Mouse (Mus musculus) heart, postnatal 0 days (tissue): ENCODE measurements around the gene Slc43a3. TPM values are rescaled to one million over a fixed set of nuclear protein-coding genes. Genes with fewer than 3 reads are reported as not detected.

Source experiments
- ATAC-seq: fragments of 200-750 bp; cut with Nextera tagmentation; 2 replicates; pipeline ENCODE4 v1.8.0; 2017; ENCODE audit warnings: low read depth, moderate number of reproducible peaks, moderate library complexity; ENCODE audit not compliant: insufficient read depth
- DNase-seq: peaks from one replicate; pipeline ENCODE4 v3.0.0-alpha.2; 2016; ENCODE audit warnings: low spot score
- H3K27ac ChIP-seq: fragments of 300-500 bp; sonication (generic); 2 replicates; pipeline ENCODE4 v1.5.1; 2014; ENCODE audit warnings: low read depth, mild to moderate bottlenecking
- H3K27me3 ChIP-seq: fragments of 300-500 bp; sonication (generic); 2 replicates; pipeline ENCODE4 v1.6.1; 2014; ENCODE audit warnings: low read length, mixed read lengths; ENCODE audit not compliant: control insufficient read depth, insufficient read depth
- H3K36me3 ChIP-seq: fragments of 300-500 bp; sonication (generic); replicated peaks from 2 replicates; pipeline ENCODE4 v1.6.1; 2014; ENCODE audit warnings: low read length, mixed read lengths; ENCODE audit not compliant: control insufficient read depth, insufficient read depth
- H3K4me1 ChIP-seq: fragments of 300-500 bp; sonication (generic); 2 replicates; pipeline ENCODE4 v1.6.1; 2014; ENCODE audit warnings: antibody characterized with exemption; ENCODE audit not compliant: control insufficient read depth, insufficient read depth
- H3K4me2 ChIP-seq: fragments of 300-500 bp; sonication (generic); 2 replicates; pipeline ENCODE4 v1.6.1; 2014; ENCODE audit warnings: low read depth, mild to moderate bottlenecking, low read length, moderate library complexity
- H3K4me3 ChIP-seq: fragments of 300-500 bp; sonication (generic); 2 replicates; pipeline ENCODE4 v1.5.1; 2014; ENCODE audit warnings: low read depth, low read length
- H3K9ac ChIP-seq: fragments of 300-500 bp; sonication (generic); replicated peaks from 2 replicates; pipeline ENCODE4 v1.6.1; 2014; ENCODE audit warnings: low read depth, low read length, mixed read lengths
- H3K9me3 ChIP-seq: fragments of 300-500 bp; sonication (generic); replicated peaks from 2 replicates; pipeline ENCODE4 v1.6.1; 2016; ENCODE audit warnings: low read length; ENCODE audit not compliant: control insufficient read depth
- CTCF ChIP-seq: IDR thresholded peaks from 2 replicates; pipeline ENCODE4 v1.5.1; 2016; ENCODE audit warnings: antibody characterized with exemption, control low read depth, low read depth
- EP300 ChIP-seq: IDR thresholded peaks from 2 replicates; pipeline ENCODE4 v1.6.1; 2016; ENCODE audit warnings: antibody characterized with exemption, low read depth
- WGBS: fragments of 180-500 bp; shearing (Covaris S2); extraction: QIAGEN DNeasy Blood & Tissue Kit; methylation state at CpG from one replicate; pipeline ENCODE4 v1.1.7; 2014; 5-methylcytosine and 5-hydroxymethylcytosine counted together
- polyA plus RNA-seq: library from polyadenylated mRNA; unstranded; fragments of >200 nt; fragmentation: Nextera tagmentation; extraction: Ambion mirVana; gene quantifications from 2 replicates; pipeline ENCODE4 v1.2.1, GENCODE M21; 2015
- total RNA-seq: library from RNA; depleted of rRNA; stranded (reverse); fragments of >200 nt; gene quantifications from 2 replicates; pipeline ENCODE4 v1.2.3, GENCODE M21; 2014; ENCODE audit warnings: low replicate concordance

The Slc43a3 gene
- total and polyA plus RNA-seq, 2 experiments from 2014 or later, result 43.5 to 101 TPM

GRCm38 (mm10) chr2:84939306-84939705 is 2.9 kb downstream of the Slc43a3 start:
- H3K27ac ChIP-seq, result no peak overlapping the region

GRCm38 (mm10) chr2:84939711-84940110 is 3.3 kb downstream of the Slc43a3 start:
- Histone ChIP-seq H3K4me2 (no peak overlapping the region; the same call in 1 of the 2 replicates), H3K9me3 (no peaks in the 10 kb centered on the region), H3K36me3 (peaks cover 26% of the 10 kb centered on the region), H3K27ac (no peak overlapping the region), H3K4me1 (0 out of 2 replicates have a peak, but pooled peaks cover 5% of the 10 kb centered on the region), H3K27me3 (no peaks in the 10 kb centered on the region), H3K4me3 (no peak overlapping the region), H3K9ac (no peak overlapping the region)
- TF ChIP-seq CTCF (no peak), EP300 (no peak)
- no peak for DNase-seq
- no peak for ATAC-seq
- 91% methylated on average over 6 of the region's 6 CpGs for WGBS

More at GRCm38 (mm10) chr2:84939306-84939705, 2.9 kb downstream of the Slc43a3 start:
- DNase-seq, result no peak
- Histone ChIP-seq H3K9me3 (no peaks in the 10 kb centered on the region), H3K36me3 (peaks cover 22% of the 10 kb centered on the region; the same call in 1 of the 2 replicates), H3K4me2 (peak overlapping the region; percentile 1; the same call in 1 of the 2 replicates), H3K4me3 (no peak overlapping the region), H3K27me3 (no peaks in the 10 kb centered on the region), H3K4me1 (0 out of 2 replicates have a peak, but pooled peaks cover 5% of the 10 kb centered on the region), H3K9ac (no peak overlapping the region)
- no peak for ATAC-seq
- WGBS, result 94% methylated on average over 3 of the region's 3 CpGs
- TF ChIP-seq CTCF (no peak), EP300 (no peak)

- 49% methylated on average over 2 of the region's 2 CpGs for WGBS
- peaks cover 34% of the 10 kb centered on the region for H3K36me3 ChIP-seq
Measured at GRCm38 (mm10) chr2:84941332-84941731, 5.0 kb downstream of the Slc43a3 start.

GRCm38 (mm10) chr2:84941795-84942194 is 5.4 kb downstream of the Slc43a3 start:
- Histone ChIP-seq H3K9ac (no peak overlapping the region), H3K4me3 (no peak overlapping the region), H3K27me3 (no peaks in the 10 kb centered on the region), H3K27ac (no peak overlapping the region), H3K36me3 (peaks cover 39% of the 10 kb centered on the region), H3K4me1 (0 out of 2 replicates have a peak, but pooled peaks cover 5% of the 10 kb centered on the region), H3K4me2 (no peak overlapping the region), H3K9me3 (no peaks in the 10 kb centered on the region)
- WGBS, result 84% methylated on average over 4 of the region's 4 CpGs
- no peak for DNase-seq
- TF ChIP-seq CTCF (no peak), EP300 (no peak)
- ATAC-seq, result no peak

More at GRCm38 (mm10) chr2:84941332-84941731, 5.0 kb downstream of the Slc43a3 start:
- TF ChIP-seq EP300 (no peak), CTCF (no peak)
- Histone ChIP-seq H3K9ac (no peak overlapping the region), H3K9me3 (no peaks in the 10 kb centered on the region), H3K4me1 (0 out of 2 replicates have a peak, but pooled peaks cover 5% of the 10 kb centered on the region), H3K27ac (no peak overlapping the region), H3K27me3 (no peaks in the 10 kb centered on the region), H3K4me2 (no peak overlapping the region), H3K4me3 (no peak overlapping the region)
- no peak for ATAC-seq
- DNase-seq, result no peak

GRCm38 (mm10) chr2:84947154-84947771 is 10.9 kb downstream of the Slc43a3 start:
- 64% methylated on average over 3 of the region's 3 CpGs for WGBS
- peaks cover 76% of the 10 kb centered on the region for H3K36me3 ChIP-seq
- no peak for ATAC-seq

GRCm38 (mm10) chr2:84948252-84948651 is 11.9 kb downstream of the Slc43a3 start:
- H3K27me3 ChIP-seq, result no peaks in the 10 kb centered on the region
- no peak overlapping the region for H3K4me2 ChIP-seq
- H3K9me3 ChIP-seq, result no peaks in the 10 kb centered on the region
- DNase-seq (no peak), ATAC-seq (no peak)
- H3K9ac ChIP-seq, result no peak overlapping the region
- H3K4me1 ChIP-seq, result no peaks in the 10 kb centered on the region
- H3K4me3 ChIP-seq, result no peak overlapping the region
- TF ChIP-seq CTCF (no peak), EP300 (no peak)
- H3K27ac ChIP-seq, result no peak overlapping the region
- peaks cover 82% of the 10 kb centered on the region for H3K36me3 ChIP-seq
- WGBS, result 89% methylated on average over 7 of the region's 7 CpGs

More at GRCm38 (mm10) chr2:84947154-84947771, 10.9 kb downstream of the Slc43a3 start:
- no peak overlapping the region for H3K4me3 ChIP-seq
- H3K27ac ChIP-seq, result no peak overlapping the region
- H3K4me2 ChIP-seq, result no peak overlapping the region
- H3K9me3 ChIP-seq, result no peaks in the 10 kb centered on the region
- H3K9ac ChIP-seq, result no peak overlapping the region
- no peaks in the 10 kb centered on the region for H3K4me1 ChIP-seq
- TF ChIP-seq CTCF (no peak), EP300 (no peak)
- DNase-seq, result no peak
- no peaks in the 10 kb centered on the region for H3K27me3 ChIP-seq
